Mouse (Mus musculus) heart, adult 2 months (tissue): ENCODE measurements at regions not wholly inside any gene's neighbourhood (a gene's known extent, or its start where the extent isn't known, plus 50 kb on each side); places are given as distances from the start of the nearest gene placed in this dataset.

Experiments
- CTCF ChIP-seq: fragments of 200-600 bp; IDR thresholded peaks from 2 replicates; pipeline ENCODE4 v1.8.1; 2022; ENCODE audit warnings: antibody characterized with exemption, mild to moderate bottlenecking, moderate library complexity
- EP300 ChIP-seq: fragments of 200-500 bp; IDR thresholded peaks from 2 replicates; pipeline ENCODE4 v1.6.1; 2011; ENCODE audit warnings: low read depth, low read length, control low read depth; ENCODE audit not compliant: insufficient read depth

- no peak for TF ChIP-seq CTCF
- TF ChIP-seq EP300 = no peak
These were observed 225.0 kb downstream of the Ccdc91 start for GRCm38 (mm10) chr6:147700629-147701028.
